Mouse (Mus musculus) kidney, adult 2 months (tissue): Measurements from ENCODE around the gene Unc45a.

Experiments
- CTCF ChIP-seq: fragments of 200-500 bp; conservative IDR thresholded peaks from 2 replicates; pipeline ENCODE4 v1.5.1; 2011; ENCODE audit warnings: low read depth, mild to moderate bottlenecking, control low read depth, low read length, moderate library complexity, mixed read lengths; ENCODE audit not compliant: insufficient read depth, insufficient read length
- POLR2A ChIP-seq: fragments of 200-500 bp; IDR thresholded peaks from one replicate; pipeline ENCODE4 v1.6.1; 2011; ENCODE audit warnings: low read depth, low read length, control low read depth

DNA sequence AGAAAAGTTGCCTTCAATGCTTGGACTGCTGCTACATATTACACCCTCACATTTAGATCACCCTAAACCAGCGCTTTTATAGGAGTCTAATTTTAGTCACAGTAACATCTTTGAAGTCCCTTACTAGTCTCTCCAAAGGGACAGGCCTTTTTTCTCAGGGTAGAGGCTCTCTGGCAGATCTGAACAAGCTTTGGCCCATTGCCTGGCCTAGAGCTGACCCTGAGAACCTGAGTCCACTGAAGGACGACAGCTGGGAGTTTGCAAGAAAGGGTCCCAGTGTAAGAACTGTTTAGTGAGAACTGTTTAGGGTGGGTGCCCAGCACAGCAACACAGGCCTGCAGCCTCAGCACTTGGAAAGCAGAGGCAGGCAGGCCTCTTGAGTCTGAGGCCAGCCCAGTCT lies 25.0 kb upstream of the Unc45a start:
- TF ChIP-seq CTCF (no peak), POLR2A (no peak)
